Mouse (Mus musculus) liver, postnatal 0 days (tissue): ENCODE results near the gene Cflar. TPM values are rescaled to one million over a fixed set of nuclear protein-coding genes. Genes with fewer than 3 reads are reported as not detected.
A peak's percentile ranks its signal among the peaks of the same experiment; 100 is the strongest.

Experiments used
- ATAC-seq: fragments of 200-750 bp; cut with Nextera tagmentation; 2 replicates; pipeline ENCODE4 v1.8.0; 2017; ENCODE audit warnings: mild to moderate bottlenecking, moderate library complexity
- DNase-seq: peaks from one replicate; pipeline ENCODE4 v3.0.0-alpha.2; 2016
- H3K27ac ChIP-seq: fragments of 300-500 bp; sonication (generic); 2 replicates; pipeline ENCODE4 v1.5.1; 2014; ENCODE audit warnings: antibody characterized with exemption, moderate library complexity, mild to moderate bottlenecking, low read depth
- H3K27me3 ChIP-seq: fragments of 300-500 bp; sonication (generic); 2 replicates; pipeline ENCODE4 v1.6.1; 2014; ENCODE audit warnings: low read length, control low read depth, mixed read lengths; ENCODE audit not compliant: insufficient read depth
- H3K36me3 ChIP-seq: fragments of 300-500 bp; sonication (generic); replicated peaks from 2 replicates; pipeline ENCODE4 v1.6.1; 2014; ENCODE audit warnings: mild to moderate bottlenecking, control low read depth, low read length, moderate library complexity, mixed read lengths; ENCODE audit not compliant: insufficient read depth
- H3K4me1 ChIP-seq: fragments of 300-500 bp; sonication (generic); 2 replicates; pipeline ENCODE4 v1.6.1; 2014; ENCODE audit warnings: antibody characterized with exemption, mild to moderate bottlenecking, control low read depth; ENCODE audit not compliant: insufficient read depth
- H3K4me2 ChIP-seq: fragments of 300-500 bp; sonication (generic); 2 replicates; pipeline ENCODE4 v1.6.1; 2014; ENCODE audit warnings: low read depth, mild to moderate bottlenecking, low read length, moderate library complexity, mixed read lengths
- H3K4me3 ChIP-seq: fragments of 300-500 bp; sonication (generic); 2 replicates; pipeline ENCODE4 v1.5.1; 2014; ENCODE audit warnings: low read depth, low read length
- H3K9ac ChIP-seq: fragments of 300-500 bp; sonication (generic); replicated peaks from 2 replicates; pipeline ENCODE4 v1.6.1; 2014; ENCODE audit warnings: mild to moderate bottlenecking, moderate library complexity
- H3K9me3 ChIP-seq: fragments of 300-500 bp; sonication (generic); 2 replicates; pipeline ENCODE4 v1.6.1; 2016; ENCODE audit warnings: mild to moderate bottlenecking, control low read depth, low read length, mixed read lengths
- CTCF ChIP-seq: sonication (generic); IDR thresholded peaks from 2 replicates; pipeline ENCODE4 v1.5.1; 2016; ENCODE audit warnings: antibody characterized with exemption, low read depth
- EP300 ChIP-seq: IDR thresholded peaks from 2 replicates; pipeline ENCODE4 v1.6.1; 2016; ENCODE audit warnings: antibody characterized with exemption, low read depth, mild to moderate bottlenecking
- WGBS: fragments of 180-500 bp; shearing (Covaris S2); extraction: QIAGEN DNeasy Blood & Tissue Kit; methylation state at CpG from one replicate; pipeline ENCODE4 v1.1.7; 2014; ENCODE audit not compliant: insufficient replicate concordance; 5-methylcytosine and 5-hydroxymethylcytosine counted together
- polyA plus RNA-seq: library from polyadenylated mRNA; unstranded; fragments of >200 nt; fragmentation: Nextera tagmentation; extraction: Ambion mirVana; gene quantifications from 2 replicates; pipeline ENCODE4 v1.2.1, GENCODE M21; 2015

Cflar gene
- polyA plus RNA-seq, 1 experiment from 2014 or later, result 30.2 TPM

GRCm38 (mm10) chr1:58712076-58713061 lies 1.1 kb downstream of the Cflar start:
- TF ChIP-seq CTCF (no peak), EP300 (peak; percentile 28; the same call in 1 of the 2 replicates)
- ATAC-seq (peak; percentile 90), DNase-seq (peak; percentile 80)
- Histone ChIP-seq H3K4me2 (peak overlapping the region; percentile 85), H3K4me3 (peak overlapping the region; percentile 88), H3K4me1 (peaks cover 12% of the 10 kb centered on the region), H3K27me3 (no peaks in the 10 kb centered on the region), H3K27ac (peak overlapping the region; percentile 100), H3K36me3 (peaks cover 10% of the 10 kb centered on the region; the same call in 1 of the 2 replicates), H3K9me3 (no peaks in the 10 kb centered on the region), H3K9ac (peak overlapping the region; percentile 97)
- WGBS, result under 1% methylated on average over 17 of the region's 17 CpGs

GRCm38 (mm10) chr1:58713081-58713892 lies 2.0 kb downstream of the Cflar start:
- peak; percentile 64 for DNase-seq
- ATAC-seq, result peak; percentile 7; the same call in 1 of the 2 replicates
- peak overlapping the region; percentile 88 for H3K4me3 ChIP-seq
- H3K27me3 ChIP-seq, result no peaks in the 10 kb centered on the region
- WGBS, result 3% methylated on average over 31 of the region's 31 CpGs
- TF ChIP-seq CTCF (no peak; the same call in none of the 2 replicates), EP300 (no peak)
- H3K9ac ChIP-seq, result peak overlapping the region; percentile 90
- no peaks in the 10 kb centered on the region for H3K9me3 ChIP-seq
- peaks cover 16% of the 10 kb centered on the region for H3K36me3 ChIP-seq
- peaks cover 17% of the 10 kb centered on the region for H3K4me1 ChIP-seq
- H3K27ac ChIP-seq, result peak overlapping the region; percentile 99
- peak overlapping the region; percentile 85 for H3K4me2 ChIP-seq

GRCm38 (mm10) chr1:58713893-58714231 lies 2.6 kb downstream of the Cflar start:
- DNase-seq, result peak; percentile 60
- WGBS, result 15% methylated on average over 4 of the region's 4 CpGs
- H3K4me2 ChIP-seq, result peak overlapping the region; percentile 85
- no peaks in the 10 kb centered on the region for H3K27me3 ChIP-seq
- TF ChIP-seq CTCF (no peak), EP300 (no peak)
- H3K4me1 ChIP-seq, result peaks cover 21% of the 10 kb centered on the region
- H3K4me3 ChIP-seq, result peak overlapping the region; percentile 88
- peak overlapping the region; percentile 90 for H3K9ac ChIP-seq
- ATAC-seq, result no peak
- H3K27ac ChIP-seq, result peak overlapping the region; percentile 99
- H3K36me3 ChIP-seq, result peaks cover 20% of the 10 kb centered on the region
- H3K9me3 ChIP-seq, result no peaks in the 10 kb centered on the region

- Histone ChIP-seq H3K27ac (peak overlapping the region; percentile 99), H3K36me3 (peaks cover 25% of the 10 kb centered on the region), H3K4me1 (peaks cover 25% of the 10 kb centered on the region), H3K27me3 (no peaks in the 10 kb centered on the region), H3K4me3 (peak overlapping the region; percentile 88), H3K9ac (peak overlapping the region; percentile 90), H3K4me2 (peak overlapping the region; percentile 85), H3K9me3 (no peaks in the 10 kb centered on the region)
- DNase-seq (no peak), ATAC-seq (no peak)
- 23% methylated on average over 1 of the region's 1 CpGs for WGBS
- TF ChIP-seq CTCF (no peak), EP300 (no peak)
Observed at GRCm38 (mm10) chr1:58714361-58714760, 3.1 kb downstream of the Cflar start.

GRCm38 (mm10) chr1:58715536-58715935 lies 4.2 kb downstream of the Cflar start:
- H3K4me3 ChIP-seq, result peak overlapping the region; percentile 88
- H3K9me3 ChIP-seq, result no peaks in the 10 kb centered on the region
- no peak for DNase-seq
- no peak for TF ChIP-seq CTCF
- no peak for TF ChIP-seq EP300
- ATAC-seq, result no peak
- H3K9ac ChIP-seq, result 0 out of 2 replicates have a peak overlapping the region, but pooled peaks have one; percentile 2
- peak overlapping the region; percentile 99 for H3K27ac ChIP-seq
- H3K4me1 ChIP-seq, result peaks cover 36% of the 10 kb centered on the region
- peak overlapping the region; percentile 85 for H3K4me2 ChIP-seq
- H3K27me3 ChIP-seq, result no peaks in the 10 kb centered on the region
- H3K36me3 ChIP-seq, result peaks cover 29% of the 10 kb centered on the region
